Mouse (Mus musculus) erythroblast, embryonic 14.5 days (primary cell): Measurements from ENCODE around the gene Upf3a. TPM values are rescaled to one million over a fixed set of nuclear protein-coding genes. Genes with fewer than 3 reads are reported as not detected.
"Not testable (repeated sequence)": the region's sequence is repeated elsewhere in the genome, so short reads cannot be mapped to it uniquely, and the experiment has no call there.

Experiments
- H3K27me3 ChIP-seq: 2 replicates; pipeline ENCODE4 v1.6.1; 2012; ENCODE audit warnings: inconsistent platforms; ENCODE audit not compliant: control insufficient read depth
- H3K36me3 ChIP-seq: 2 replicates; pipeline ENCODE4 v1.6.1; 2012; ENCODE audit warnings: mild to moderate bottlenecking, inconsistent platforms; ENCODE audit not compliant: control insufficient read depth
- H3K4me1 ChIP-seq: 2 replicates; pipeline ENCODE4 v1.6.1; 2012; ENCODE audit warnings: inconsistent platforms; ENCODE audit not compliant: control insufficient read depth
- H3K4me3 ChIP-seq: replicated peaks from 2 replicates; pipeline ENCODE3; 2012; ENCODE audit warnings: moderate library complexity, mild to moderate bottlenecking, inconsistent platforms
- H3K9me3 ChIP-seq: 2 replicates; pipeline ENCODE4 v1.6.1; 2012; ENCODE audit warnings: low read length, inconsistent platforms, mixed read lengths; ENCODE audit not compliant: control insufficient read depth
- GATA1 ChIP-seq: IDR thresholded peaks from 2 replicates; pipeline ENCODE4 v1.6.1; 2012; ENCODE audit warnings: low read length, inconsistent platforms, mixed read lengths
- TAL1 ChIP-seq: IDR thresholded peaks from 3 replicates; pipeline ENCODE4 v1.6.1; 2012; ENCODE audit warnings: low read length, inconsistent platforms, mixed read lengths
- polyA plus RNA-seq: library from polyadenylated mRNA; stranded (reverse); fragments of >175 nt; gene quantifications from 2 replicates; pipeline ENCODE4 v1.2.3, GENCODE M21; 2012

Upf3a gene
- polyA plus RNA-seq, 1 experiment, result 3.7 TPM

GRCm38 (mm10) chr8:13828598-13829172, 43.3 kb downstream of the Upf3a start:
- Histone ChIP-seq H3K36me3 (no peaks in the 10 kb centered on the region), H3K27me3 (no peaks in the 10 kb centered on the region), H3K4me3 (no peak overlapping the region), H3K4me1 (no peaks in the 10 kb centered on the region), H3K9me3 (no peaks in the 10 kb centered on the region)
- TF ChIP-seq TAL1 (no peak), GATA1 (no peak)

GRCm38 (mm10) chr8:13838289-13838688, 52.9 kb downstream of the Upf3a start, which contains the start of gene AF366264:
AF366264 (minus strand) TSS chr8:13838389.
- not testable (repeated sequence) for H3K9me3 ChIP-seq, H3K36me3 ChIP-seq, H3K27me3 ChIP-seq

GRCm38 (mm10) chr8:13843286-13843685, 57.9 kb downstream of the Upf3a start:
- not testable (repeated sequence) for H3K9me3 ChIP-seq, H3K4me1 ChIP-seq, H3K27me3 ChIP-seq, H3K4me3 ChIP-seq, H3K36me3 ChIP-seq

More at GRCm38 (mm10) chr8:13838289-13838688, 52.9 kb downstream of the Upf3a start, which contains the start of gene AF366264:
- not testable (repeated sequence) for H3K4me1 ChIP-seq, H3K4me3 ChIP-seq

Other genes with a start within 250 kb of the Upf3a start
- gene 1700029H14Rik, start 223.2 kb upstream of the Upf3a start, polyA plus RNA-seq, result not detected in 2 replicates
- gene Rasa3, start 108.0 kb upstream of the Upf3a start, polyA plus RNA-seq, result 0.10 and 0.12 TPM in 2 replicates
- gene Cfap97d2, start 79.7 kb upstream of the Upf3a start, polyA plus RNA-seq, result not detected in 2 replicates
- gene Cdc16, start 27.9 kb upstream of the Upf3a start, polyA plus RNA-seq, result 1.1 and 1.4 TPM in 2 replicates
- not detected in 2 replicates for gene AF366264, start 52.8 kb downstream of the Upf3a start, polyA plus RNA-seq
- 0.10 and 0.17 TPM in 2 replicates for gene Champ1, start 84.0 kb downstream of the Upf3a start, polyA plus RNA-seq
- gene Coprs, start 104.7 kb downstream of the Upf3a start, polyA plus RNA-seq, result 0.45 TPM in 1 of 2 replicates, not detected in the other